Mouse (Mus musculus): ENCODE measurements around the gene Akap7. TPM values are rescaled to one million over a fixed set of nuclear protein-coding genes. Genes with fewer than 3 reads are reported as not detected.

Akap7 gene
- polyA plus RNA-seq, 1 experiment from 2014 or later: 23.2 TPM

DNA sequence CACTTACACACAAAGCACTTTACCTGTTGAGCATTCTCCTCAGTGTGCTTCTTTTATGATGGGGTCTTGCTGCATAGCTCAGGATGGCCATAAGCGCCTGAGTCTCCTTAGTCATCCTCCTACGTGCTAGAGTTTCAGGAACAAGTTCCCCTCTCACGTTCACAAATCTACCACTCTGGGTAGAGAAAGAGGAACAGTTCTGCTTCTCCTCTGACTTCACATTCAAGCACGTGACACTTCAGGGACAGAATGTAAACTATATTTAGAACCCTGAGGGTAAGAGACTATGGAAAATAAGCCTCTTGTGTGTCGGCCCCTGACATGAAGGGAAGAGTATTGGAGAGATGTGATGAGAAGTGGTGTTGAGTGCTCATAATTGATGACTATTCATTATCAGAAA is 10.7 kb upstream of the Akap7 start:
- H3K4me2 ChIP-seq: no peak overlapping the region
- no peaks in the 10 kb centered on the region; the same call in 1 of the 2 replicates for H3K27me3 ChIP-seq (replicated peaks)
- ATAC-seq: no peak
- no peaks in the 10 kb centered on the region for H3K4me1 ChIP-seq
- H3K9ac ChIP-seq: no peak overlapping the region
- no peak overlapping the region for H3K4me3 ChIP-seq
- no peaks in the 10 kb centered on the region for H3K9me3 ChIP-seq (replicated peaks)
- 23% methylated on average over 5 of the region's 5 CpGs for WGBS (ENCODE audit: insufficient replicate concordance)
- no peaks in the 10 kb centered on the region for H3K36me3 ChIP-seq
- H3K27ac ChIP-seq: no peak overlapping the region

GRCm38 (mm10) chr10:25317665-25318064 is 10.0 kb upstream of the Akap7 start:
- no peak overlapping the region for H3K4me3 ChIP-seq
- H3K4me1 ChIP-seq: no peaks in the 10 kb centered on the region
- no peak overlapping the region for H3K27ac ChIP-seq
- no peaks in the 10 kb centered on the region for H3K36me3 ChIP-seq
- no peaks in the 10 kb centered on the region for H3K9me3 ChIP-seq (replicated peaks)
- no peak overlapping the region for H3K4me2 ChIP-seq
- no peaks in the 10 kb centered on the region; the same call in 1 of the 2 replicates for H3K27me3 ChIP-seq (replicated peaks)
- peak; percentile 35; the same call in 1 of the 2 replicates for ATAC-seq
- H3K9ac ChIP-seq: no peak overlapping the region

GRCm38 (mm10) chr10:25313856-25314584 is 6.3 kb upstream of the Akap7 start:
- H3K27ac ChIP-seq: no peak overlapping the region
- H3K4me3 ChIP-seq: no peak overlapping the region
- H3K4me2 ChIP-seq: no peak overlapping the region
- ATAC-seq: no peak
- no peak overlapping the region for H3K9ac ChIP-seq
- H3K36me3 ChIP-seq: no peaks in the 10 kb centered on the region
- no peaks in the 10 kb centered on the region for H3K9me3 ChIP-seq (replicated peaks)
- peaks cover 8% of the 10 kb centered on the region; the same call in 1 of the 2 replicates for H3K4me1 ChIP-seq
- no peaks in the 10 kb centered on the region; the same call in 1 of the 2 replicates for H3K27me3 ChIP-seq (replicated peaks)
- WGBS (ENCODE audit: insufficient replicate concordance): 34% methylated on average over 17 of the region's 17 CpGs

- H3K4me2 ChIP-seq: no peak overlapping the region
Measured at GRCm38 (mm10) chr10:25311554-25312212, 4.0 kb upstream of the Akap7 start.

DNA sequence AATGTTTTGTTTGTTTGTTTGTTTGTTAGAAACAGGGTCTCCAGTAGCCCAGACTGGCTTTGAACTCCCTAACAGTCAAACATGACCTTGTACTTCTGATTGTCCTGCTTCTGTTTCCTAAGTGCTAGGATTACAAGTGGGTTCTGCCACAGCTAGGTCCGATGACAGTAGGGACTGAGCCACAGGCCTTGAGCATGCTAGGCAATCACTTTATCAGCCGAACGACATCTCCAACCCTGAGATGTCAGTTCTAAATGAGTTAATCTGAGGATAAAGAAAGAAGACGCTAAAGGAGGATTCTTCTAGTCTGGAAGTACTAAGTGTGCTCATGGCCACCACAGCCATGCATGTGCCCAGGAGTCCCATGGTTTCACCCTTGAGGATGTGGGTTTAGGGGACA is 3.1 kb upstream of the Akap7 start:
- Histone ChIP-seq H3K27me3 (replicated peaks) (no peaks in the 10 kb centered on the region; the same call in 1 of the 2 replicates), H3K9me3 (replicated peaks) (no peaks in the 10 kb centered on the region), H3K4me2 (no peak overlapping the region), H3K36me3 (no peaks in the 10 kb centered on the region), H3K4me3 (no peak overlapping the region), H3K4me1 (peaks cover 8% of the 10 kb centered on the region; the same call in 1 of the 2 replicates), H3K27ac (no peak overlapping the region), H3K9ac (no peak overlapping the region)
- 72% methylated on average over 4 of the region's 4 CpGs for WGBS (ENCODE audit: insufficient replicate concordance)
- no peak for ATAC-seq

More at GRCm38 (mm10) chr10:25311554-25312212, 4.0 kb upstream of the Akap7 start:
- ATAC-seq: no peak
- Histone ChIP-seq H3K9ac (no peak overlapping the region), H3K36me3 (no peaks in the 10 kb centered on the region), H3K27ac (no peak overlapping the region), H3K4me3 (no peak overlapping the region), H3K9me3 (replicated peaks) (no peaks in the 10 kb centered on the region), H3K27me3 (replicated peaks) (no peaks in the 10 kb centered on the region; the same call in 1 of the 2 replicates), H3K4me1 (peaks cover 8% of the 10 kb centered on the region; the same call in 1 of the 2 replicates)
- 43% methylated on average over 9 of the region's 9 CpGs for WGBS (ENCODE audit: insufficient replicate concordance)

DNA sequence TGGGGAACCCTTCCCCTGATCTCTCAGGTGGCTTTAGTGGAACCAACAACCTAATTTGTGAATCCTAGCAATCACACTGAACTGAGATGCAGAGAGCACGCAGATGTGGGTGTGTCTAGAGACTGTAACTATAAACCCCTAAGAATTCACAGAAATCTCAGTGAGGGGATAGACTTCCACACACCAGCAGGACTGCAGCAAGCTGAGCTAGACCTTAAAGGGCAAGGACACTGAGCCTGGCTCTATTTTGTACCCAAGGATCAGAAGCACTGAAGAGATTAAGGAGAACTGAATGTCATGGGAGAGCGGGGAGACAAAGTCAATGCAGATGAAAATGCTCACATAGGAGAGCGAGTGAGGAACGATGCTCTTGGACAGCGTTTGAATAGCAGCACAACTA is 2.3 kb upstream of the Akap7 start:
- Histone ChIP-seq H3K4me1 (peaks cover 8% of the 10 kb centered on the region; the same call in 1 of the 2 replicates), H3K36me3 (no peaks in the 10 kb centered on the region), H3K9ac (no peak overlapping the region), H3K27ac (no peak overlapping the region), H3K27me3 (replicated peaks) (no peaks in the 10 kb centered on the region; the same call in 1 of the 2 replicates), H3K4me2 (no peak overlapping the region), H3K4me3 (no peak overlapping the region), H3K9me3 (replicated peaks) (no peaks in the 10 kb centered on the region)
- WGBS (ENCODE audit: insufficient replicate concordance): 75% methylated on average over 5 of the region's 5 CpGs
- ATAC-seq: no peak

DNA sequence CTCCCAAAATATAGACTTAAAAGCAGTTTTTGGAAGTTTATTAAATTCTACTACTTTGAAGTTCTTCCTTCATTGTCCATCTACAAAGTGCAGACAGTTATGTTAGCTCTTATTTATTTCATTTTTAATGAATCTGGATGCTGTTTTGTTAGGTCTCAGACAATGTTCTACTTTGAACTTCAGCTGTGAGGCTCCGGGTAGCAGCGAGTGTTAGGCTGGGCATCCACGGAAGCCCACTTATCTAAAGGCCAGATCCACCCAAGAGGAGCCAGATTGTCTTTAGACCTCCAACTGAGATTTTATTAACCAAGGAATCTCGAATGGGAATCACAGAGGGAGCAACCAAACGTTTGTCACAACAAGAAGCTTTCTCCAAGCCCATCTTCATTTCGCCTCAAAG is 2.5 kb downstream of the Akap7 start:
- no peak for ATAC-seq
- Histone ChIP-seq H3K36me3 (no peaks in the 10 kb centered on the region), H3K4me1 (peaks cover 9% of the 10 kb centered on the region), H3K27me3 (replicated peaks) (no peaks in the 10 kb centered on the region), H3K9ac (no peak overlapping the region), H3K4me2 (no peak overlapping the region), H3K4me3 (no peak overlapping the region), H3K27ac (no peak overlapping the region), H3K9me3 (replicated peaks) (no peaks in the 10 kb centered on the region)
- WGBS (ENCODE audit: insufficient replicate concordance): 60% methylated on average over 6 of the region's 6 CpGs

GRCm38 (mm10) chr10:25304608-25305007 is 3.1 kb downstream of the Akap7 start:
- Histone ChIP-seq H3K27me3 (replicated peaks) (no peaks in the 10 kb centered on the region), H3K4me2 (no peak overlapping the region), H3K9me3 (replicated peaks) (no peaks in the 10 kb centered on the region), H3K4me3 (no peak overlapping the region), H3K36me3 (no peaks in the 10 kb centered on the region), H3K9ac (no peak overlapping the region), H3K4me1 (peaks cover 14% of the 10 kb centered on the region), H3K27ac (no peak overlapping the region)
- ATAC-seq: no peak
- 88% methylated on average over 2 of the region's 2 CpGs for WGBS (ENCODE audit: insufficient replicate concordance)

DNA sequence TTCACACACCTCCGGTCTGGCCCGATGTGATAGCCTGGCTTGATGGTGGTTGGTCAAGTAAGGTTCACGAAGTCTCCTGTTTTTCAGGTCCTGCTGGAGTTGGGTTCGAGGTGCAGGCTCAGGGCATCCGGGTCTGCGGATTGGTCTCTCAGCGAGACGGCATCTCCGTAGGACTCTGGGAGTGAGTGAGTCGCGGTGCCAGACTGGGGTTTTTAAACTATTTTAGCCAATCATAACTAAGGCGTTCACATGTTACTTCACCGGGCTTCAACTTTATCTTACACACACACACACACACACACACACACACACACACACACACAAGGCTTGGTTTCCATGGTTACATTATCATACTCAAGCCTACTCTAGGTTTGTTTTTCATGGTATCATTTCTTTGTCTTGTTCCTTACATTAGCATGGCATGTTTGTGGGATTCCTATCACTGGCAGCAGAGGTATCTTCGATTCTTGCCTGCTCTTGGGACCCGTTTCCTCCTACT is 8.6 kb downstream of the Akap7 start:
- 42% methylated on average over 15 of the region's 15 CpGs for WGBS (ENCODE audit: insufficient replicate concordance)
- peak; percentile 82 for ATAC-seq
- H3K36me3 ChIP-seq: no peaks in the 10 kb centered on the region
- peak overlapping the region; percentile 86 for H3K9ac ChIP-seq
- H3K9me3 ChIP-seq (replicated peaks): no peaks in the 10 kb centered on the region
- H3K4me2 ChIP-seq: peak overlapping the region; percentile 84
- peaks cover 62% of the 10 kb centered on the region for H3K4me1 ChIP-seq
- H3K27me3 ChIP-seq (replicated peaks): no peaks in the 10 kb centered on the region
- H3K4me3 ChIP-seq: peak overlapping the region; percentile 80
- H3K27ac ChIP-seq: peak overlapping the region; percentile 94

DNA sequence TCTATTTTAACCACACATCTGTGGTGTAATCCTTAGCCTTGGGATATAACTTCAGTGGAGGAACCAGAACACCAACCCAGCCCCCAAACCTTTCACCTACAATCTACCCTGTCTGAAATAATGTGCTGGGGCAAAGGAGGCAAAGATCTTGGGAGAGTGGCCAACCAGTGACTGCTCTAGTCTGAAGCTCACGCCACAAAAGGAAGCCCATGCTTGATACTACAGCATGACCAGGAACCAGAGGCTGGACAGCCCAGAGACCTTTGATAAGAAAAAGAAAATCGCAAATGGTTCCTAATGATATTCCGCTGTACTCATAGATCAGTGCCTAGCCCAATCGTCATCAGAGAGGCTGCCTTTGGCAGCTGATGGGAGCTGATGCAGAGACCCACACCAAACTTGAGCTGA is 9.4 kb downstream of the Akap7 start:
- WGBS (ENCODE audit: insufficient replicate concordance): 12% methylated on average over 4 of the region's 4 CpGs
- Histone ChIP-seq H3K9me3 (replicated peaks) (no peaks in the 10 kb centered on the region), H3K4me1 (peaks cover 67% of the 10 kb centered on the region), H3K27ac (peak overlapping the region; percentile 94), H3K27me3 (replicated peaks) (no peaks in the 10 kb centered on the region), H3K9ac (peak overlapping the region; percentile 86), H3K36me3 (no peaks in the 10 kb centered on the region), H3K4me3 (peak overlapping the region; percentile 80), H3K4me2 (peak overlapping the region; percentile 84)
- peak; percentile 50 for ATAC-seq

GRCm38 (mm10) chr10:25297666-25298263 is 9.9 kb downstream of the Akap7 start:
- Histone ChIP-seq H3K4me3 (peak overlapping the region; percentile 80), H3K9me3 (replicated peaks) (no peaks in the 10 kb centered on the region), H3K4me1 (peaks cover 67% of the 10 kb centered on the region), H3K4me2 (peak overlapping the region; percentile 84), H3K9ac (peak overlapping the region; percentile 86), H3K27ac (peak overlapping the region; percentile 94), H3K36me3 (no peaks in the 10 kb centered on the region), H3K27me3 (replicated peaks) (no peaks in the 10 kb centered on the region)
- ATAC-seq: no peak
- 21% methylated on average over 12 of the region's 12 CpGs for WGBS (ENCODE audit: insufficient replicate concordance)

All from liver, embryonic 12.5 days (tissue).